Mouse (Mus musculus) adrenal gland, postnatal 25 days (tissue): ENCODE results near the gene Spaar. TPM values are rescaled to one million over a fixed set of nuclear protein-coding genes. Genes with fewer than 3 reads are reported as not detected.

ENCODE experiments used
- total RNA-seq: library from RNA; stranded (reverse); gene quantifications from 2 replicates; pipeline ENCODE4 v1.2.3, GENCODE M21; 2021

Spaar gene
- total RNA-seq, 1 experiment from 2014 or later = 2.7 TPM

Other genes with a start within 250 kb of the Spaar start
- gene Sit1, start 246.3 kb upstream of the Spaar start, total RNA-seq = 0.24 TPM in 1 of 2 replicates, not detected in the other
- 54.6 and 58.2 TPM in 2 replicates for gene Ccdc107, start 237.1 kb upstream of the Spaar start, total RNA-seq
- gene Arhgef39, start 230.3 kb upstream of the Spaar start, total RNA-seq = 4.6 and 7.4 TPM in 2 replicates
- 0.61 TPM in 1 of 2 replicates, not detected in the other for gene Car9, start 223.1 kb upstream of the Spaar start, total RNA-seq
- gene Tpm2, start 206.3 kb upstream of the Spaar start, total RNA-seq = 98.8 and 110 TPM in 2 replicates
- gene Creb3, start 167.7 kb upstream of the Spaar start, total RNA-seq = 111 and 172 TPM in 2 replicates
- gene Tln1, start 167.3 kb upstream of the Spaar start, total RNA-seq = 229 and 303 TPM in 2 replicates
- 50.5 and 58.9 TPM in 2 replicates for gene Rgp1, start 151.3 kb upstream of the Spaar start, total RNA-seq
- gene Gba2, start 151.2 kb upstream of the Spaar start, total RNA-seq = 11.9 and 15.4 TPM in 2 replicates
- gene Msmp, start 145.5 kb upstream of the Spaar start, total RNA-seq = 4.5 and 5.7 TPM in 2 replicates
- gene Npr2, start 98.1 kb upstream of the Spaar start, total RNA-seq = 26.9 and 37.9 TPM in 2 replicates
- 0.55 TPM in 1 of 2 replicates, not detected in the other for gene Spag8, start 76.4 kb upstream of the Spaar start, total RNA-seq
- gene Hint2, start 73.6 kb upstream of the Spaar start, total RNA-seq = 63.7 and 75.0 TPM in 2 replicates
- gene Tmem8b, start 61.1 kb upstream of the Spaar start, total RNA-seq = 4.3 and 7.4 TPM in 2 replicates
- gene Fam221b, start 60.9 kb upstream of the Spaar start, total RNA-seq = 0.21 TPM in 1 of 2 replicates, not detected in the other
- not detected in 2 replicates for gene Olfr70, start 29.2 kb upstream of the Spaar start, total RNA-seq
- gene Olfr71, start 19.8 kb upstream of the Spaar start, total RNA-seq = not detected in 2 replicates
- gene Hrct1, start 2.8 kb upstream of the Spaar start, total RNA-seq = 1.5 and 1.9 TPM in 2 replicates
- not detected in 2 replicates for gene Olfr159, start 41.0 kb downstream of the Spaar start, total RNA-seq
- not detected in 2 replicates for gene Olfr156, start 93.9 kb downstream of the Spaar start, total RNA-seq
- gene Olfr157, start 110.2 kb downstream of the Spaar start, total RNA-seq = not detected in 2 replicates
- gene Olfr155, start 121.5 kb downstream of the Spaar start, total RNA-seq = not detected in 2 replicates
- 12.3 and 16.1 TPM in 2 replicates for gene Reck, start 145.5 kb downstream of the Spaar start, total RNA-seq
- 2.4 and 3.1 TPM in 2 replicates for gene Glipr2, start 227.4 kb downstream of the Spaar start, total RNA-seq